Mouse (Mus musculus) erythroid progenitor cell, adult 5-6 weeks (primary cell): ENCODE data around the gene Zfp683. TPM values are rescaled to one million over a fixed set of nuclear protein-coding genes. Genes with fewer than 3 reads are reported as not detected.

Source experiments
- ATAC-seq: replicated peaks from 2 replicates; pipeline ENCODE4 v1.8.0; 2016; ENCODE audit warnings: moderate number of reproducible peaks, mild to moderate bottlenecking, moderate TSS enrichment, inconsistent platforms; ENCODE audit not compliant: poor library complexity, low FRiP score, severe bottlenecking
- total RNA-seq, 2 experiments: library from RNA; stranded (forward) in 1 of 2; stranded (reverse) in 1 of 2; fragments of 150-400 nt in 1 of 2; fragments of 186-747, 209-891 nt in 1 of 2; gene quantifications; 2 replicates each; pipeline versions ENCODE4 v1.2.3 to v1.2.4; 2015 to 2017; ENCODE audit warnings: low replicate concordance in 2 of 2

The Zfp683 gene
- total RNA-seq (2015; ENCODE audit: low replicate concordance) (not detected in 2 replicates), total RNA-seq (2017; ENCODE audit: low replicate concordance) (not detected in 2 replicates)

GRCm38 (mm10) chr4:134053538-134053937 lies at the start of gene Zfp683:
Zfp683 (plus strand) TSS chr4:134053838.
- no peak for ATAC-seq

- ATAC-seq = no peak
These were observed 47.9 kb upstream of the Zfp683 start for GRCm38 (mm10) chr4:134005581-134006358.

GRCm38 (mm10) chr4:134006845-134007244 lies 46.8 kb upstream of the Zfp683 start:
- ATAC-seq = no peak

- ATAC-seq = no peak
These were observed 43.9 kb upstream of the Zfp683 start for GRCm38 (mm10) chr4:134009709-134010108.

GRCm38 (mm10) chr4:134011450-134012414 lies 41.9 kb upstream of the Zfp683 start:
- ATAC-seq = no peak

DNA sequence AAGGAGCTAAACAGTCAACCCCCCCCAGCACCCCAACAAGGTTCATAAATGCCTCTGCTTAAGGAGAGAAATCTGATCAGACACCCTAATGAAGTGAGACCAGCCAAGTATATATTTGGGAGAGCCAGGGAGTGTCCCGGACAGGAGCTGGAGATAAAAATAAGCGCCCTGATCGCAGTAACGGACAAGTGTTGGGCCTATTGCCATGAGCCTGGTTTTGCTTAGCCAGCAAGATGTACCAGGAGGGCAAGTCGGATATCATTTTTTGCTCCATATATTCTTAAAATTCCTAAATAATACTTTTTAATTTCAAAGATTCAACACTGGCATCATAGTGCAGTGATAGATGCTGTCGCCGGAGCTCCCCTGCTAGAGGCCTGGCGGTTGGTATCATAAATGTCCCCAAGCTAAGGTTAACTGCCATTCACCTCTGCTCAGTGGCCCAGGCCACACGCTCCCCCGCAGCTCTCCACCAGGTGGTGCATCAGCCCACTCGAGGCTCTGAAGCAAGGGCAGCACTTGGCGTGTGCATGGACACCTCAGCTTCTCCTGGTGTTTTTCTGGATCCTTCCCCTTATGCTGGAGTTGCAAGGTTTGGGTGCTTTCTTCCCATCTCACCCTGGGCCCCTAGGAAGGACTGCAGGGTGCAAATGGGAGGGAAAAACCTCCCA lies 40.6 kb upstream of the Zfp683 start:
- ATAC-seq = no peak

- no peak for ATAC-seq
These were observed 37.4 kb upstream of the Zfp683 start for GRCm38 (mm10) chr4:134016208-134016607.

DNA sequence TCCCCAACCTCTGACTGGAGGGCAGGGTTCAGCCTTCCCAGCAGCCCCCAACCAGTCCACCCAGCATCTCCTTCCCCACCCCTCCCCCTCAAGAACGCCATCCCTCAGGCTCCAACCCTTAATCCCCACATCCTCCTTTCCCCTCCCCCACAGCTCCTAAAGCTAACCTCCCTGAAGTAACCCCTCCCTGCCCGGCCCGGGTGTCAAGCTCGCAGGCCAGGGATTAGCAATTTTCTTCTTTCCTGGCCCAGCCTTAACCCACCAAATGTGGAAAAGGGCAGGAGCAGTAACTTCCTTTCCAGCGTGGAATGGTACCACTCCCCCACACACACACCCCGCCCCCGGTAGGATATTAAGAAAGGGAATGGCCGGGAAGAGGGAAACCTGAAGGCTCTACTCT lies 36.9 kb upstream of the Zfp683 start:
- no peak for ATAC-seq

DNA sequence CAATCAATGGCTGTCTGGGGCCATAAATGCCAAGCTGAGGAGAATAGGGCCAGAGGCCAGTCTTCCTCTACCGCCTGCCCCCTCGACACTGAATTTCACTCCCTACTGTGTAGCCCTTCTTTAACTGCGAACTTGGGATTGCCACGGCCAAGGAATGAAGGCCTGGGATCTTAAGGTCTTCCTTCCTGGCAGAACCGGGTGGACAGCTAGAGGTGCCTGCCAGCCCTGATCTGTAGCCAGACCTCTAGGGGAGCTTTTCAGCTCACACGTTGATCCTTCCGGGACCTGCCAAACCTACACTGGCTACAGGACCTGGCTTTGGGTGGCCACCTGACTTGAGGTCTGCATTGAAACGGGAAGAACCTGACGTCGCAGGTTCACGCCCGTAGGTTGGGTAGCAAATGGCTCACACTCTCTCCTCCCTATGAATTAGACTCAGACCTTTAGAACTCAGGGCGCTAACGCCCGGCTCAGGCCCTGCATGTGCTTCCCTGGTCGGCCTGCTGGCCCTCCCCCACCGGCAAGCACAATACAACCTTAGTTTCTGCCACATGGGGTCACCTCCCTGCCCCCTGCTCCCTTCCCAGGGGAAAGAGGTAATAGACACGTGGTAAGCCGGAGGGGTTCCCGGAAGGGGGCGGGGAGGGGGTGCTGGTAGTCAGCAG lies 36.3 kb upstream of the Zfp683 start:
- no peak for ATAC-seq

- no peak for ATAC-seq
These were observed 35.4 kb upstream of the Zfp683 start for GRCm38 (mm10) chr4:134018038-134018778.

- no peak for ATAC-seq
These were observed 34.9 kb upstream of the Zfp683 start, which contains the start of gene Lin28a for GRCm38 (mm10) chr4:134018779-134019145. Lin28a (minus strand) TSS chr4:134018841.

DNA sequence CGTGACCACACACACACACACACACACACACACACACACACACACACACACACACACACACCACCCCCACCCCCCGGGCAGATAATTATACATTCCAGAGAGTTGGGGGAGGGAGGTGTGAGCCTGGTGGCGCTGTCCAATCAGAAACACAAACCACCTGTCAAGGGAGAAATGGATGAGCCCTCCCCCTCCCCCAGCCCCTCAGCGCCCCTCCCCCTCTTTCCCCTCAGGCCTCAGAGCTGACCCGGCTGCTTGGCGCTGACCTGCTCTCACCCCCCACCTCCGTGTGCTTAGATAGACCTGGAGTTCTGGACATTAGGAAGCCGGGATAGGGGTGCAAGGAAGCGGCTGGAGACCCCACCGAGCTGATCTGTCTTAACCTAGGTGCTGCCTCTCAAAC lies 34.4 kb upstream of the Zfp683 start:
- no peak for ATAC-seq

DNA sequence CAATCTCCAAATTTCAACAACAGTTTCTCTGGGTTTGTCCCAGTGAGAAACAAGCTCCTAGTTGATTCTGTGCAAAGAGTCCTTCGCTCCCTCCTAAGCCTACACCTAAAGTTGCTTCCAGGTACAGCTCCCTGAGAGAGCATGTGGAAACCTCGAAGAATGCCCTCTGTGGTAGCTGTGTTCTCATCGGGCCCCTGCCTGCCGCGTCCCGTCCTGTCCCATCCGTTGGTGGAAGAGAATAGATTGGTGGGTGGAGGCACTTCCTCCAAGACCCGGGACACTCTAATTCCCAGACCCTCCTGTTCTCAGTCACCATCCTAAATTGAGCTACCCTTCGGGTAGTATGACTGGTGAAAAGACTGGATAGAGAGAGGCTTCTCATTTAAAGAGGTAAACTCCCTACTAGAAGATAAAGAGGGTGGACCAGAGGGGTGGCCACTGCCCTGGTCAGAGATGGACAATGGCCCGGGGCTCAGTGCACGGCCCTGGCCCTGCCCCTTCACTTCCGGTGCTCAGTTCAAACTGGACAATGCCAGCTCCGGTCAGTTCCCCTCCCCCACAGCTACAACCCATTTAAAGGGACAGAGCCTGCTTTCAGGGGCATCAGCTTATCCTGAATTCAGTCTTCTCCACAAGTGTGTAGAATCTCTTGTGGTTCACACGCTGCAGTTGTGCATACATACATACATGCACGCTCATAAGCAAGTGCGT lies 33.8 kb upstream of the Zfp683 start:
- no peak for ATAC-seq

DNA sequence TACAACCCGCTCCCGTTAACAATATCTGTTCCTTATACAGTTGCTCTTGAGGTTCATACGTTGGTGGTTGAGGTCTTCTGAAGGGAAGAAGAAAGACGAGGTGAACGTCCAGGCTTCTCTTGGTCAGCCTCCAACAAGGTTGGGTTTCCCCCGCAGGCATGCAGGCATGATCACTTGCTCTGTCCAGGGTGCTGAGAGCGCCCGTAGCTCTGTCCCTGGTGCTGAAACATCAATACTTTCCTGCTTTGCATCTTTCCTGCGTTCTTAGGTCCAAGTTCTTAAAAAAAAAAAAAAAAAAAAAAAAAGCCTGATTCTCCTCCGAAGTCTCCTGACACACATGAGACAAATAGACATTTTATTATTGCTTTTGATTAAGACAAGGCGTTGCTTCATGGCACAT lies 33.0 kb upstream of the Zfp683 start:
- no peak for ATAC-seq

- ATAC-seq = no peak
These were observed 27.8 kb upstream of the Zfp683 start for GRCm38 (mm10) chr4:134025802-134026201.

DNA sequence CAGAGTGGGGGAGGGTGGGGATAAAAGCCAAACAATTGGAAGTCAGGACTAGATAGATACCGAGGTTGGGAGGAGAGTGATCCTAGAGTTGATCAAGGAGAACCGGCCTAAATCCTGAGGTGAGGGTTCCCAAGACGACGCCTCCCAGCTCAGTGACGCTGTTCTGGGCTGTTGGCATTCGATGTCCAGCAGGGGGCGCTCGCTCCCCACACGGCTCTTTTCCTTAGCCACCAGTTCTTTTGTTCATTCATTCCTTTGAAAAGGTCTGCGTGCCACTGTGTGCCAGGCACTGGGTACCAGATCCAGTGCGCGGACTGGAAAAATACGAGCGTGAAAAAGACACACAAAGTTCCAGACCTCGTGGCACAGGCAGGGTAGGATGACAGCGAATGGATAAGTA lies 17.7 kb upstream of the Zfp683 start:
- peak; percentile 79; the same call in 1 of the 2 replicates for ATAC-seq

GRCm38 (mm10) chr4:134041317-134042123 lies 12.1 kb upstream of the Zfp683 start:
- ATAC-seq = no peak
